Mouse (Mus musculus) left cerebral cortex, adult 2 months (tissue): ENCODE results near the gene Podxl2. TPM values are rescaled to one million over a fixed set of nuclear protein-coding genes. Genes with fewer than 3 reads are reported as not detected.
A peak's percentile ranks its signal among the peaks of the same experiment; 100 is the strongest.

Source experiments
- DNase-seq, 2 experiments: peaks; one replicate each; pipeline ENCODE4 v3.0.0; 2021 to 2022; ENCODE audit warnings: low spot score in 2 of 2, mixed read lengths in 1 of 2; ENCODE audit errors: extremely low spot score in 1 of 2
- H3K27ac ChIP-seq: fragments of 200-600 bp; 2 replicates; pipeline ENCODE4 v1.8.1; 2022
- H3K4me3 ChIP-seq: fragments of 200-600 bp; 2 replicates; pipeline ENCODE4 v1.8.1; 2022
- CTCF ChIP-seq: fragments of 200-600 bp; IDR thresholded peaks from 2 replicates; pipeline ENCODE4 v1.8.1; 2022; ENCODE audit warnings: antibody characterized with exemption, mild to moderate bottlenecking, moderate library complexity
- intact Hi-C: fragments of 180-260 bp; cut with DNase I; formaldehyde crosslinking; loops from one replicate; pipeline ENCODE4 v1.15.1; 2025
- long read RNA-seq, 2 experiments: library from polyadenylated mRNA; stranded (forward); transcript quantifications; one replicate each; pipeline ENCODE4 v2.0.0; 2021; ENCODE audit warnings: borderline mapping rate in 2 of 2
- total RNA-seq, 2 experiments: library from RNA; stranded (reverse); gene quantifications; 2 replicates each; pipeline ENCODE4 v1.2.3; 2021

Podxl2 gene
- 100 to 1,000 TPM; 196 to 201 TPM for total RNA-seq
- long read RNA-seq, experiment 1, transcript Podxl2-207 (2 exons, 633 nt): minor isoform, 43 of 504 reads
- long read RNA-seq, experiment 1, transcript Podxl2-210 (8 exons, 2,065 nt): major isoform, 399 of 504 reads
- long read RNA-seq, experiment 1, partial matches to known transcripts: 27 of 504 reads
- long read RNA-seq, experiment 1, other reads (novel, unspliced or antisense): 32 of 504 reads
- long read RNA-seq, experiment 2, transcript Podxl2-207 (2 exons, 633 nt): minor isoform, 29 of 411 reads
- long read RNA-seq, experiment 2, transcript Podxl2-210 (8 exons, 2,065 nt): major isoform, 319 of 411 reads
- long read RNA-seq, experiment 2, partial matches to known transcripts: 19 of 411 reads
- long read RNA-seq, experiment 2, other reads (novel, unspliced or antisense): 42 of 411 reads

DNA sequence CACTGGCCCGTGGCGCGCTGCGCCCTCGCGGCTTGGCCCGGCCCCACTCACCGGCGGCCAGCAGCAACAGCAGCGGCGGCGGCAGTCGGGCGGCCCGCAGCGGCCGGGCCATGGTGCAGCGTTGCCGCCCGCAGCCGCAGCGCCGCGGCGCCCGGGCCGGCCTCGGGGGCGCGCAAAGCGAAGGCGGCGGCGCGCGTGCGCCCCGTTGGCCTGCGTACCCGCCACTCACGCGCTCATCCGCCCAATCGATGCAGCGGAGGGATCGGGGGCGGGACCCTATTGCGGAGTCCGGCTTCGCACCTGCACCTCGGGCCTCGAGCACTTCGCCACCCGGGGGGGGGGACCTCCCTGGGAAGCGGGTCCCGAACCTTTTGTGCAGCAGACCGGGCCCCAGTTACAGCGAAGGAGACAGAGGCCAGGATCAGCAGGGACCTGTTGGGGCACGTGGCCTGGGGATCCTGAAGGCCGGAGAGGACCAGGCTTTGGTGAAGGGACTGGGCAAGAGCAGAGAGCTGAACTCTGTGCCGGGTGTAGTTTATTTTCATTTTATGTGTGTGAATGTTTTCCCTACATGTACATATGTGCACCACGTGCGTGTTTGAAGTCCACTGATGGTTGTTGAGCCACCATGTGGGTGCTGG, at the start of gene Podxl2:
Gene Podxl2 (minus strand): TSS at position 177 of the 641 bp plus-strand sequence.
- intact Hi-C loops: no loop called here
- peak; percentile 86 for DNase-seq
- TF ChIP-seq CTCF: no peak

GRCm38 (mm10) chr6:88918802-88919201, 44.0 kb upstream of the Podxl2 start:
- Histone ChIP-seq H3K27ac (no peak overlapping the region), H3K4me3 (no peak overlapping the region)
- no peak for DNase-seq
- intact Hi-C loops: no loop called here
- no peak for TF ChIP-seq CTCF

More for the DNA sequence above, at the start of gene Podxl2:
- peak within 1 kb of the TSS; percentile 71 for H3K4me3 ChIP-seq
- H3K27ac ChIP-seq: peak within 1 kb of the TSS; percentile 53; the same call in 1 of the 2 replicates

DNA sequence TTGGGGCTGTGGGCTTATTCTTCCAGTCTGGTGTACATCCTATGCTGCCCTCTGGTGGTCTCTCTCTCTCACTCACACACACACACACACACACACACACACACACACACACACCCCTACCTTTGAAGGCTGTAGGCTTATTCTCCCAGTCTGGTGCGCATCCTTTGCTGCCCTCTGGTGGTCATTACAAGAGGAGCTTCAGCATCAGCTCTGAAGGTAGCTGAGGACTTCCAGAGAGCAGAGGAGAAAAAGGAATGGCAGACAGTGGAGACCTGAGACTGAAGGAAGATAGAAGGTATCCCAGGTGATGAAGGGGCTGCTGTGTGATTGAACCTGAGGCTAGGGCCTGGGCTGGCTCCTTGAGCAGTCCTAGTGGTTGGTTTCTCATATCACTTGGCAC, 41.3 kb upstream of the Podxl2 start:
- peak in 1 of 2 experiments; percentile 47 for DNase-seq
- H3K4me3 ChIP-seq: no peak overlapping the region
- peak; percentile 64 for TF ChIP-seq CTCF
- intact Hi-C loops: no loop called here
- no peak overlapping the region for H3K27ac ChIP-seq

- TF ChIP-seq CTCF: no peak
- intact Hi-C loops: no loop called here
- H3K4me3 ChIP-seq: no peak overlapping the region
- no peak overlapping the region for H3K27ac ChIP-seq
- no peak for DNase-seq
Measured at GRCm38 (mm10) chr6:88915510-88915909, 40.7 kb upstream of the Podxl2 start.

GRCm38 (mm10) chr6:88914799-88915198, 40.0 kb upstream of the Podxl2 start:
- no peak for DNase-seq
- intact Hi-C loops: no loop called here
- Histone ChIP-seq H3K27ac (no peak overlapping the region), H3K4me3 (no peak overlapping the region)
- TF ChIP-seq CTCF: no peak

- no peak for TF ChIP-seq CTCF
- DNase-seq: peak in 1 of 2 experiments; percentile 9
- no peak overlapping the region for H3K27ac ChIP-seq
- H3K4me3 ChIP-seq: no peak overlapping the region
- intact Hi-C loops: no loop called here
Measured at GRCm38 (mm10) chr6:88913440-88913839, 38.6 kb upstream of the Podxl2 start.

DNA sequence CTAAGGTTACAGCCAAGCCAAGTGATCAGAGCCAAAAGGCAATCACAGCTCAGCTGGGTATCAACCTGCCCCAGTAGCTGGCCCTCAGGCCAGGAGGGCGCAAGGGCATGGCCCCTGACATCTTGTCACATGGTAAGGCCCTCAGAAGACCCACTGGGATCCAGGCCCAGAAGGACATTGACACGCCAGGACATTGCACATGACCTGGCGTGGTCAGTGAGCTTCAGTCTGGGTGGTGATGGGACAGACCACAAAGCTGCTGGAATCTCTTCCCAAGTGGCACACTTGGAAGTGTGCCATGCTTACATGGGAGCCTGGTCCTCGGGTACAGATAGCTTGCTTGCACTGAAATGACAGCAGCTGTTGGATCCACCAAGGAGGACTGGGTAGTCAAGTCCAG, 38.2 kb upstream of the Podxl2 start:
- peak in 1 of 2 experiments; percentile 8 for DNase-seq
- no peak overlapping the region for H3K27ac ChIP-seq
- no peak overlapping the region for H3K4me3 ChIP-seq
- TF ChIP-seq CTCF: no peak
- intact Hi-C loops: no loop called here

- Histone ChIP-seq H3K27ac (no peak overlapping the region), H3K4me3 (no peak overlapping the region)
- no peak for TF ChIP-seq CTCF
- DNase-seq: no peak
- intact Hi-C loops: no loop called here
Measured at GRCm38 (mm10) chr6:88909151-88909550, 34.3 kb upstream of the Podxl2 start.

- Histone ChIP-seq H3K27ac (no peak overlapping the region), H3K4me3 (no peak overlapping the region)
- peak; percentile 51 to 57 for DNase-seq
- intact Hi-C loops: no loop called here
- TF ChIP-seq CTCF: peak; percentile 84
Measured at GRCm38 (mm10) chr6:88906369-88907108, 31.7 kb upstream of the Podxl2 start.

DNA sequence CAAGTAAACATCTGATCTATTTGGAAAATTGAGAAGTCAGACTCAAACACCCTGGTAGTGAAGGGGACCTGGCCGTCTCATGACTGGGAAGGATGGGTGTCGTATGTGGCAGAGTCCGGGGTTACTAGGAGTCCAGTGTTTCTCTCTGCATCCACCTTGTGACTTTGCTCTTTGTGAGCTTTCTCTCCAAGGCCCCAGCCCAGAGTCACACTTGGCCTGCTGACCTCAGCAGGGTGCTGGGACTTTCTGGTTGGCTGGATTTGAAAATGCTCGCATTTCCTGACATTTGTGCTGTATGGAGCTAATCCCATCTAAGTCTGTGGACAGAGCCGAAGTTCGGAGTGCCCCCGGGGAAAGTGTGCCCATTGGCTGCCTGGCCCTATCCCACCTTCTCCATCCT, 30.2 kb upstream of the Podxl2 start:
- H3K27ac ChIP-seq: no peak overlapping the region
- intact Hi-C loops: no loop called here
- no peak for TF ChIP-seq CTCF
- no peak overlapping the region for H3K4me3 ChIP-seq
- no peak for DNase-seq

GRCm38 (mm10) chr6:88904456-88904974, 29.7 kb upstream of the Podxl2 start:
- TF ChIP-seq CTCF: no peak
- intact Hi-C loops: no loop called here
- no peak overlapping the region for H3K27ac ChIP-seq
- no peak for DNase-seq
- no peak overlapping the region for H3K4me3 ChIP-seq

DNA sequence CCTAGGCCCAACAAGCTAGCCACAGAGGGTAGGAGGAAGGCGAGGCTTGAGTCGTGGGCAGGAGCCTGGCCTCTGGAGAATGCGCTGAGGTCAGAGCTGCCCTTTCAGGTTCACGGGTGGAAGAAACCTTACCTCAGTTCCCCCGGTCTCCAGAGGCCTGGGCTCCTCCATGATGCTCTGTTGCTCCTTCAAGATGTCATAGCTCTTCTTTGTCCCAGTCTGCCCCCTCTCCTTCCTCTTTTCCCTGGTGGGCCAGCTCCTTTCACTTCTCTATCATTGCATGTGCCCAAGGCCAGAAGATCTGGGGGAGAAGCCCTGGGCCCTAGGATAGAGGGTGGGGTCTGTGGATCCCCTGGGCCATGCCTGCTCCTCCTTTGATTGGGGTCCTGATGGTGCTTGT, 28.9 kb upstream of the Podxl2 start:
- intact Hi-C loops: no loop called here
- Histone ChIP-seq H3K27ac (no peak overlapping the region), H3K4me3 (peak overlapping the region; percentile 62; the same call in 1 of the 2 replicates)
- DNase-seq: no peak
- no peak for TF ChIP-seq CTCF
